Mouse (Mus musculus): ENCODE results near the gene Ap3d1.

GRCm38 (mm10) chr10:80705479-80705878 lies 36.6 kb downstream of the Ap3d1 start:
- TF ChIP-seq CTCF (IDR thresholded peaks at IDR 0.05; ENCODE audit: insufficient read depth, low read length): no peak
- TF ChIP-seq POLR2A (IDR thresholded peaks at IDR 0.05; ENCODE audit: borderline replicate concordance, extremely low read depth, low read depth, low read length): no peak
